Mouse (Mus musculus) T-cell, adult 2 months (primary cell): Measurements from ENCODE around the gene Zfp82.
"Not testable (repeated sequence)": the region's sequence is repeated elsewhere in the genome, so short reads cannot be mapped to it uniquely, and the experiment has no call there.

Experiments used
- DNase-seq: peaks from one replicate; pipeline ENCODE4 v3.0.0; 2022; ENCODE audit warnings: low spot score

The Zfp82 gene

GRCm38 (mm10) chr7:30072146-30073028 is at the start of gene Zfp82:
Zfp82 (minus strand) TSS chr7:30072900.
- DNase-seq, result peak; percentile 79

GRCm38 (mm10) chr7:30122188-30122530 is 49.5 kb upstream of the Zfp82 start:
- no peak for DNase-seq

- peak; percentile 88 for DNase-seq
Measured at GRCm38 (mm10) chr7:30121308-30122187, 48.8 kb upstream of the Zfp82 start, which contains the start of gene Zfp382. Zfp382 (plus strand) TSS chr7:30121942.

GRCm38 (mm10) chr7:30117935-30118334 is 45.2 kb upstream of the Zfp82 start:
- DNase-seq, result not testable (repeated sequence)

- no peak for DNase-seq
Measured at GRCm38 (mm10) chr7:30116076-30116475, 43.4 kb upstream of the Zfp82 start.

GRCm38 (mm10) chr7:30099297-30099696 is 26.6 kb upstream of the Zfp82 start:
- peak; percentile 89 for DNase-seq

GRCm38 (mm10) chr7:30095551-30096125 is 22.9 kb upstream of the Zfp82 start:
- no peak for DNase-seq

GRCm38 (mm10) chr7:30094646-30095429 is 22.1 kb upstream of the Zfp82 start, which contains the start of gene Zfp260:
Zfp260 (plus strand) TSS chr7:30094777.
- peak; percentile 86 for DNase-seq

GRCm38 (mm10) chr7:30093918-30094415 is 21.3 kb upstream of the Zfp82 start:
- no peak for DNase-seq

GRCm38 (mm10) chr7:30092666-30093065 is 20.0 kb upstream of the Zfp82 start:
- DNase-seq, result no peak

- DNase-seq, result peak; percentile 27
Measured at GRCm38 (mm10) chr7:30090970-30091585, 18.4 kb upstream of the Zfp82 start.

GRCm38 (mm10) chr7:30090092-30090969 is 17.6 kb upstream of the Zfp82 start, which contains the start of the genes Gm26920 and Zfp566:
Gm26920 (minus strand) TSS chr7:30090410.
Zfp566 (minus strand) TSS chr7:30090527.
- DNase-seq, result peak; percentile 96

- no peak for DNase-seq
Measured at GRCm38 (mm10) chr7:30089405-30089804, 16.7 kb upstream of the Zfp82 start.

- DNase-seq, result no peak
Measured at GRCm38 (mm10) chr7:30086524-30086923, 13.8 kb upstream of the Zfp82 start.

GRCm38 (mm10) chr7:30064622-30065021 is 8.1 kb downstream of the Zfp82 start:
- no peak for DNase-seq

- no peak for DNase-seq
Measured at GRCm38 (mm10) chr7:30062478-30062877, 10.2 kb downstream of the Zfp82 start.

- no peak for DNase-seq
Measured at GRCm38 (mm10) chr7:30060341-30060740, 12.4 kb downstream of the Zfp82 start.

- DNase-seq, result no peak
Measured at GRCm38 (mm10) chr7:30053591-30053990, 19.1 kb downstream of the Zfp82 start.

GRCm38 (mm10) chr7:30050882-30051548 is 21.7 kb downstream of the Zfp82 start, which contains the start of gene Zfp14:
Zfp14 (minus strand) TSS chr7:30051380.
- peak; percentile 83 for DNase-seq
